In the genomic region with DNA sequence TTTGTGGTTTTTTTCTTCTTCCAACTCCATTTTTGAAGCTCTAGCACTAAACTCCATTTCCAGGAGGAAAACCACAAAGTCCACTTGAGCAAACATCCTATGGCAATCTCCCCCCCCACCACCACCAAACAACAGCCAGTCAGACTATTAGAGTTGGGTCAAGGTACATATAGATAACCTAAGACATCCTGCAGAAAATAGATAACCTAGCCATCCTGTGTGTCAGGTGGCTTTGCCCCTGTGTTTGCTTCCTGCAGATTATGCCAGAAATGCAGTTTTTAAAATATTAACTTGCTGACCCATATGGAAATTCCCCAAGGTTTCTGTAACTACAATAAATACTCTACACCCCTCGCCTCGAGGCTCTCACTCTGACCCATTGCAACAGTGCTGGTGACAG, we compare ENCODE assay signal across 29 mouse cellular contexts. TPM values are rescaled to one million over a fixed set of nuclear protein-coding genes. Genes with fewer than 3 reads are reported as not detected.
DNase-seq lines count a peak whose midpoint lies in the region; ATAC-seq lines count a peak whose summit lies in the region.
"Had no signal": no experiment of that assay in that cellular context is flagged by ENCODE, and none has a peak within 500 bp of the region (broad histone marks: within the 10 kb centered on the region; RNA-seq: fewer than 3 reads in every experiment).

No protein-coding gene starts in this region.

- peaks cover 6% of the 10 kb centered on the region; the same call in 1 of the 2 replicates for H3K4me1 ChIP-seq in liver, embryonic 15.5 days (replicated peaks)
- H3K4me1 ChIP-seq: embryonic facial prominence, embryonic 12.5 days; hindbrain, embryonic 13.5 days; limb, embryonic 15.5 days; midbrain, embryonic 10.5 days; midbrain, embryonic 15.5 days; neural tube, embryonic 15.5 days had no signal

- H3K27ac ChIP-seq in liver, embryonic 15.5 days (replicated peaks), result 0 out of 2 replicates have a peak overlapping the region, but pooled peaks have one; percentile 7
- H3K27ac ChIP-seq: embryonic facial prominence, embryonic 12.5 days; hindbrain, embryonic 13.5 days; limb, embryonic 10.5 days; limb, embryonic 15.5 days; lung, embryonic 15.5 days; midbrain, embryonic 10.5 days; midbrain, embryonic 15.5 days; neural tube, embryonic 15.5 days had no signal

- peak; percentile 13 for DNase-seq in c-Kit-positive CD71-positive TER-119-negative erythroid progenitor cells, embryonic 14.5 days (ENCODE audit: low read depth)
- DNase-seq in liver, result peak; percentile 24
- DNase-seq in yolk sac, embryonic 10.5 days (ENCODE audit: low spot score), result peak; percentile 83
- DNase-seq in heart, postnatal 36 days, result no peak
- no peak for DNase-seq in layer of hippocampus, adult 18-20 months (ENCODE audit: low spot score in 2 of 2)
- DNase-seq in adrenal gland, adult 18-20 months (ENCODE audit: low spot score in 2 of 2), result no peak
- DNase-seq: adrenal gland, postnatal 10 days; cerebellum, adult 2 months; embryo, embryonic 11 days; gastrocnemius, postnatal 25 days; heart, adult 18-20 months; heart, postnatal 4 days; kidney, adult 18-20 months; kidney, postnatal 36 days; lung, postnatal 36 days; thymus, adult 18-20 months; thymus, postnatal 36 days had no signal

- no peak overlapping the region for H3K4me2 ChIP-seq in liver, embryonic 15.5 days
- H3K4me2 ChIP-seq: embryonic facial prominence, embryonic 12.5 days; heart, embryonic 11.5 days; hindbrain, embryonic 13.5 days; limb, embryonic 15.5 days; lung, embryonic 15.5 days; midbrain, embryonic 15.5 days; neural tube, embryonic 15.5 days had no signal

- no peaks in the 10 kb centered on the region for H3K9me3 ChIP-seq in liver, embryonic 15.5 days (replicated peaks)
- H3K9me3 ChIP-seq: embryonic facial prominence, embryonic 12.5 days; hindbrain, embryonic 13.5 days; limb, embryonic 10.5 days; limb, embryonic 15.5 days; lung, embryonic 15.5 days; midbrain, embryonic 10.5 days; midbrain, embryonic 15.5 days; neural tube, embryonic 15.5 days had no signal

- H3K9ac ChIP-seq in liver, embryonic 15.5 days, result no peak overlapping the region
- H3K9ac ChIP-seq: embryonic facial prominence, embryonic 12.5 days; hindbrain, embryonic 13.5 days; limb, embryonic 15.5 days; lung, embryonic 15.5 days; midbrain, embryonic 15.5 days; neural tube, embryonic 15.5 days had no signal

- peak; percentile 63 for ATAC-seq in liver, embryonic 15.5 days (ENCODE audit: insufficient read depth)
- ATAC-seq: forebrain, embryonic 14.5 days; midbrain, embryonic 15.5 days had no signal

- H3K36me3 ChIP-seq in liver, embryonic 15.5 days (replicated peaks), result no peaks in the 10 kb centered on the region
- H3K36me3 ChIP-seq: embryonic facial prominence, embryonic 12.5 days; hindbrain, embryonic 13.5 days; limb, embryonic 10.5 days; limb, embryonic 15.5 days; lung, embryonic 15.5 days; midbrain, embryonic 10.5 days; midbrain, embryonic 15.5 days; neural tube, embryonic 15.5 days had no signal

- no peaks in the 10 kb centered on the region for H3K27me3 ChIP-seq in liver, embryonic 15.5 days
- H3K27me3 ChIP-seq: CH12.LX; embryonic facial prominence, embryonic 12.5 days; hindbrain, embryonic 13.5 days; limb, embryonic 15.5 days; lung, embryonic 15.5 days; midbrain, embryonic 15.5 days; neural tube, embryonic 15.5 days had no signal

- intact Hi-C loops in heart, postnatal 36 days (cut with DNase I), result no loop called here

- 7% methylated on average over 2 of the region's 2 CpGs for WGBS in liver, embryonic 15.5 days (ENCODE audit: insufficient replicate concordance)

- H3K4me3 ChIP-seq in liver, embryonic 15.5 days (replicated peaks), result no peak overlapping the region
- H3K4me3 ChIP-seq: embryonic facial prominence, embryonic 12.5 days; hindbrain, embryonic 13.5 days; limb, embryonic 10.5 days; limb, embryonic 15.5 days; lung, embryonic 15.5 days; midbrain, embryonic 10.5 days; midbrain, embryonic 15.5 days; neural tube, embryonic 15.5 days had no signal

RNA-seq across cellular contexts. Expression of gene Rrp1b, which starts 40.1 kb away (rescaled TPM):
- polyA plus RNA-seq in liver, embryonic 15.5 days (2015; fragmentation: Nextera tagmentation; extraction: Ambion mirVana), result 17.4 and 19.7 TPM in 2 replicates
- total RNA-seq in heart, postnatal 36 days (2021), result 1 to 10 TPM; 6.9 to 7.2 TPM
- 10 to 100 TPM; 17.7 to 17.8 TPM for total RNA-seq in layer of hippocampus, adult 18-20 months (2021)
- 10 to 100 TPM; 26.0 to 29.9 TPM for total RNA-seq in adrenal gland, adult 18-20 months (2021)

RNA-seq across cellular contexts. Expression of gene Hsf2bp, which starts 40.4 kb away (rescaled TPM):
- polyA plus RNA-seq in liver, embryonic 15.5 days (2015; fragmentation: Nextera tagmentation; extraction: Ambion mirVana), result 0.12 and 0.21 TPM in 2 replicates
- under 1 TPM; 0.79 to 0.97 TPM for total RNA-seq in heart, postnatal 36 days (2021)
- total RNA-seq in layer of hippocampus, adult 18-20 months (2021), result under 1 TPM; 0.59 to 0.96 TPM
- 1 to 10 TPM in 1 of 2 experiments, under 1 TPM in 1; 0.66 to 1.1 TPM for total RNA-seq in adrenal gland, adult 18-20 months (2021)

Comparison
In these comparisons a context has a peak if more than half of its experiments do, and no peak if none do; other contexts are left out.
1. DNase-seq: peak in c-Kit-positive CD71-positive TER-119-negative erythroid progenitor cells, embryonic 14.5 days (single experiment), liver (single experiment) and yolk sac, embryonic 10.5 days (single experiment); none in heart, postnatal 36 days (0 of 2), layer of hippocampus, adult 18-20 months (0 of 2) and adrenal gland, adult 18-20 months (0 of 2).